Mouse (Mus musculus) myocyte (in vitro differentiated cells): ENCODE results near the gene Mb21d2. TPM values are rescaled to one million over a fixed set of nuclear protein-coding genes. Genes with fewer than 3 reads are reported as not detected.
A peak's percentile ranks its signal among the peaks of the same experiment; 100 is the strongest.

Experiments
- H3K27me3 ChIP-seq: one replicate; pipeline ENCODE4 v1.6.1; 2011; ENCODE audit not compliant: control insufficient read depth, insufficient read depth, insufficient read length
- H3K36me3 ChIP-seq: one replicate; pipeline ENCODE4 v1.6.1; 2011; ENCODE audit not compliant: control insufficient read depth, insufficient read depth
- H3K4me2 ChIP-seq: one replicate; pipeline ENCODE4 v1.6.1; 2011; ENCODE audit warnings: low read depth, control low read depth
- H3K4me3 ChIP-seq: one replicate; pipeline ENCODE4 v1.5.1; 2011; ENCODE audit warnings: mild to moderate bottlenecking, control low read depth, moderate library complexity
- H3K79me2 ChIP-seq: one replicate; pipeline ENCODE4 v1.6.1; 2011; ENCODE audit not compliant: control insufficient read depth, insufficient read depth
- H3ac ChIP-seq: one replicate; pipeline ENCODE4 v1.6.1; 2011; ENCODE audit not compliant: control insufficient read depth, insufficient read length
- CEBPB ChIP-seq: IDR thresholded peaks from 2 replicates; pipeline ENCODE4 v1.6.1; 2011; ENCODE audit warnings: mild to moderate bottlenecking, moderate library complexity; ENCODE audit not compliant: poor library complexity, insufficient read depth, severe bottlenecking
- E2F4 ChIP-seq: IDR thresholded peaks from one replicate; pipeline ENCODE4 v1.6.1; 2011; ENCODE audit warnings: mild to moderate bottlenecking, control low read depth, moderate library complexity; ENCODE audit not compliant: insufficient read depth
- MAX ChIP-seq: IDR thresholded peaks from one replicate; pipeline ENCODE4 v1.6.1; 2011; ENCODE audit warnings: low read depth, mild to moderate bottlenecking, control low read depth
- MYOD1 ChIP-seq, 3 experiments: IDR thresholded peaks; one replicate each; pipeline ENCODE4 v1.6.1; 2011; ENCODE audit warnings: control low read depth in 2 of 3, low read depth in 2 of 3, mild to moderate bottlenecking in 2 of 3, moderate library complexity in 1 of 3; ENCODE audit not compliant: insufficient read length in 2 of 3, control insufficient read depth in 1 of 3
- MYOG ChIP-seq, 3 experiments: IDR thresholded peaks; one replicate each; pipeline ENCODE4 v1.6.1; 2011; ENCODE audit warnings: control low read depth in 2 of 3, low read depth in 2 of 3, mild to moderate bottlenecking in 2 of 3; ENCODE audit not compliant: insufficient read length in 2 of 3, control insufficient read depth in 1 of 3, insufficient read depth in 1 of 3
- POLR2A ChIP-seq: IDR thresholded peaks from one replicate; pipeline ENCODE4 v1.6.1; 2011; ENCODE audit warnings: low read depth, mild to moderate bottlenecking, control low read depth, moderate library complexity; ENCODE audit not compliant: insufficient read length
- POLR2AphosphoS2 ChIP-seq: IDR thresholded peaks from one replicate; pipeline ENCODE4 v1.6.1; 2011; ENCODE audit warnings: low read depth, control low read depth; ENCODE audit not compliant: insufficient read length
- REST ChIP-seq: IDR thresholded peaks from one replicate; pipeline ENCODE4 v1.6.1; 2011; ENCODE audit warnings: mild to moderate bottlenecking, control low read depth, moderate library complexity; ENCODE audit not compliant: insufficient read depth, insufficient read length
- SRF ChIP-seq: IDR thresholded peaks from one replicate; pipeline ENCODE4 v1.6.1; 2011; ENCODE audit warnings: low read depth; ENCODE audit not compliant: control insufficient read depth, insufficient read length
- TCF12 ChIP-seq: IDR thresholded peaks from one replicate; pipeline ENCODE4 v1.6.1; 2011; ENCODE audit warnings: mild to moderate bottlenecking, control low read depth; ENCODE audit not compliant: poor library complexity, insufficient read depth, severe bottlenecking
- TCF3 ChIP-seq: IDR thresholded peaks from one replicate; pipeline ENCODE4 v1.6.1; 2011; ENCODE audit warnings: low read depth, control low read depth; ENCODE audit not compliant: insufficient read length
- USF1 ChIP-seq: IDR thresholded peaks from one replicate; pipeline ENCODE4 v1.6.1; 2011; ENCODE audit warnings: low read depth, mild to moderate bottlenecking, control low read depth, moderate library complexity
- polyA plus RNA-seq: library from polyadenylated mRNA; unstranded; fragments of >200 nt; fragmentation: generic; extraction: Trizol; gene quantifications from one replicate; pipeline ENCODE4 v1.2.1, GENCODE M21; 2012; ENCODE audit warnings: missing spikeins

Mb21d2 gene
- polyA plus RNA-seq, 1 experiment: 6.0 TPM

DNA sequence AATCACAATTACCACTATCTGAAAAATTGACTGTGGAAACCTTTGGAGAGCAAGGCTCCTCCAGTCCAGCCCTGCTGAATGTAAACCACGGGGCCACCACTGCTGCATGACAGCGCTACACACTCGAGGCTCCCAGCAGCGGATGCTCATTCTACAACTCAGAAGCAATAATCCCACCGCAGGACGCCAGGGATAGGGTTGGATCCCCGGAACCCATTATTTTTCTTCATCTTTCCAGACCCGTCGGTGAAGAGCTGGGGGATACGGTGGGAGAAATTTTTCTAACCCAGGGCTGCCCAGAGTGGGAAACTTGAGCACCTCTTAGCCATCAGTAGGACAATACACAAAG lies 1.0 kb downstream of the Mb21d2 start:
- Histone ChIP-seq H3ac (peak overlapping the region; percentile 34), H3K27me3 (no peaks in the 10 kb centered on the region), H3K79me2 (peaks cover 12% of the 10 kb centered on the region), H3K4me2 (peak overlapping the region; percentile 71), H3K4me3 (peak overlapping the region; percentile 67), H3K36me3 (no peaks in the 10 kb centered on the region)
- TF ChIP-seq CEBPB (no peak), MYOG (IDR thresholded peaks at IDR 0.05; ENCODE audit: control insufficient read depth in 1 of 3, insufficient read depth in 1 of 3, insufficient read length in 2 of 3, low read depth in 2 of 3) (no peak), REST (no peak), E2F4 (no peak), SRF (no peak), POLR2A (no peak), MYOD1 (IDR thresholded peaks at IDR 0.05; ENCODE audit: control insufficient read depth in 1 of 3, insufficient read length in 2 of 3, low read depth in 2 of 3) (no peak), POLR2AphosphoS2 (no peak), TCF3 (no peak), USF1 (no peak), TCF12 (no peak), MAX (no peak)

DNA sequence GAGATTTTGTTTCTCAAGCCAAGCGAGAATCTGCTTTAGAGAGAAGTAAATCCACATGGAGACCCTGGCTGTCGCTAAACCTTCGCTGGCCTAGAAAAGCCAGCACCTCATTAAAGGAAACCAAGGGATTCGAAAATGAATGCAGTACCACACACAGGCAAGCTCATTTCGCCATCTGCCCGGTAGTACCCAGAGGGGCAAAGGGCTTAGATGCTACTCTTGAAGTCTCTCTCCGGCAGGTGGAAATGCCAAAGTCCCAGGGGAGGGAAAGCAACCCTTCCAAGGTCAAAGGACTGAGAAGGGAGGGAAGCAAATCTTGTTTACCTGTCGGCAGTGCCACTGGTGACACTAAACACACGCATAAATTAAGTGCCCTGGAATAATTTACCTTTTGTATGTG lies 2.1 kb downstream of the Mb21d2 start:
- Histone ChIP-seq H3K4me2 (no peak overlapping the region), H3K27me3 (no peaks in the 10 kb centered on the region), H3K36me3 (no peaks in the 10 kb centered on the region), H3K4me3 (no peak overlapping the region), H3ac (no peak overlapping the region), H3K79me2 (peaks cover 12% of the 10 kb centered on the region)
- TF ChIP-seq SRF (no peak), E2F4 (no peak), MYOD1 (IDR thresholded peaks at IDR 0.05; ENCODE audit: control insufficient read depth in 1 of 3, insufficient read length in 2 of 3, low read depth in 2 of 3) (no peak), TCF3 (no peak), MYOG (IDR thresholded peaks at IDR 0.05; ENCODE audit: control insufficient read depth in 1 of 3, insufficient read depth in 1 of 3, insufficient read length in 2 of 3, low read depth in 2 of 3) (no peak), MAX (no peak), TCF12 (no peak), REST (no peak), USF1 (no peak), POLR2AphosphoS2 (no peak), CEBPB (no peak), POLR2A (no peak)

DNA sequence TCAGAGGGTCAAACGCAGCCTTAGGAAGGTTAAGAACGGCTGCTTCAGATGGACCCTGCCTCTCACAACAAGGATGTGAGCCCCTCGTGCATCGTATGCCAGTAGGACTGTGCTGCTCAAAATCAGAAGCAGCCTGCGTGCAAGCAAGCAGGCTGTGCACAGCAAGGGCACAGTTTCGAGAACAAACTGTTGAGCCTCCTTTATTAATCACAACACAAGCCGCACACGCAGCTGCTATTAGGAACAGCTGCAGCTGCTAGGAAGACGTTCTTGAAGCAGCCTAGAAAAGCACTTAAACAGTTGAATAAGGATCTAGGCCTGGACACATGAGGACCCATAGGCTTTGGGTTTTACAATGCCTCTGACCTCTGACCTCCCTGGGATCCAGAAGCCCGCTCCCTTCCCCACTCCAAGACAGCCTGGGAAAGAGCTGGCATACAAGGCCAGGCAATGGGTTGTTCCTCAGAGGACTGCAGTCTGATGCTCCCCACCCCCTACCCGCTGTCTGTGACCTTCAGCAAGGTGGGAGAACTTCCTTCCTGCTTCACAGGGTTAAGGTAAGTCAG lies 10.1 kb downstream of the Mb21d2 start:
- Histone ChIP-seq H3ac (no peak overlapping the region), H3K4me2 (no peak overlapping the region), H3K79me2 (no peaks in the 10 kb centered on the region), H3K36me3 (no peaks in the 10 kb centered on the region), H3K4me3 (no peak overlapping the region), H3K27me3 (no peaks in the 10 kb centered on the region)
- TF ChIP-seq MYOG (IDR thresholded peaks at IDR 0.05; ENCODE audit: control insufficient read depth in 1 of 3, insufficient read depth in 1 of 3, insufficient read length in 2 of 3, low read depth in 2 of 3): peak; percentile 31 to 78 (median 76)
- TF ChIP-seq REST: no peak
- no peak for TF ChIP-seq POLR2AphosphoS2
- peak; percentile 11 to 86 (median 81) for TF ChIP-seq MYOD1 (IDR thresholded peaks at IDR 0.05; ENCODE audit: control insufficient read depth in 1 of 3, insufficient read length in 2 of 3, low read depth in 2 of 3)
- no peak for TF ChIP-seq USF1
- peak; percentile 42 for TF ChIP-seq TCF3
- TF ChIP-seq MAX: no peak
- peak; percentile 79 for TF ChIP-seq TCF12

DNA sequence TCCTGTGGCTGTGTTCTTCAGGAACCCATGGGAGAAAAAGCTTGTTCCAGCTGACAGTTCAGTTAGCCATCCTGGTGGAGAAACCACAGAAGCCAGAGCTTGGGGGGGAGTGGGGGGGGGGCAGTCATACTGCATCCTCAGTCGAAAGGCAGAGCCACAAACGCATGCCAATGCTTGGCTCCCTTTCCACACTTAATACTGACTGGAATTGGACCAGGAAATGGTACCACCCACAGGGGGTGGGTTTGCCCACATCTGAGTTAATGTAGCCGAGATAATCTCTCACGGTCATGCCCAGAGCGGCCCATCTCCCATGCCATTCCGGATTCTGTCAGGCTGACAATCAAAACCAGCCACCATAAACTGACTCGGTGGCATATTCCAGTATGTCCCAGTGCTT lies 14.1 kb downstream of the Mb21d2 start:
- no peak overlapping the region for H3K4me3 ChIP-seq
- no peak overlapping the region for H3ac ChIP-seq
- no peak overlapping the region for H3K4me2 ChIP-seq
- no peaks in the 10 kb centered on the region for H3K36me3 ChIP-seq
- H3K27me3 ChIP-seq: no peaks in the 10 kb centered on the region
- TF ChIP-seq MYOD1 (IDR thresholded peaks at IDR 0.05; ENCODE audit: control insufficient read depth in 1 of 3, insufficient read length in 2 of 3, low read depth in 2 of 3) (no peak), REST (no peak), TCF3 (no peak), SRF (no peak), MYOG (IDR thresholded peaks at IDR 0.05; ENCODE audit: control insufficient read depth in 1 of 3, insufficient read depth in 1 of 3, insufficient read length in 2 of 3, low read depth in 2 of 3) (no peak), E2F4 (no peak), CEBPB (no peak), POLR2AphosphoS2 (no peak), TCF12 (no peak), USF1 (no peak), MAX (no peak), POLR2A (no peak)
- H3K79me2 ChIP-seq: no peaks in the 10 kb centered on the region

DNA sequence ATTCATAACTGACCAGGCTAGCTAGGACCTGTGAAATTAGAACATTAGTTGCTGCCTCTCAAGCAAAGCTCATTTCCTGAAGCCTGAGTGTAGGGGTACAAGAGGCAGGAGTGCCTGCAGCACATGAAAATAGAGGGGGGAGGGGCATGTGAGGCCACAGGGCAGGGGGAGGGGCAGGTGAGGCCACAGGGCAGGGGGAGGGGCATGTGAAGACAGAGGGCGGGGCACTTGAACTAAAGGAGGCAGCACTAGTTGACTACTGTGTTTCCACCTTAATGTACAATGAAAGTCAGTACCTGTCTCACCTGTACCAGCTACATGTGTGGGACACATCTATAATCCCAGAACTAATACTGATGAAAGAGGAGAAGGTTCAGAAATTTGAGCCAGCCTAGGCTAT lies 14.8 kb downstream of the Mb21d2 start:
- Histone ChIP-seq H3K36me3 (no peaks in the 10 kb centered on the region), H3K4me2 (no peak overlapping the region), H3K4me3 (no peak overlapping the region), H3K79me2 (no peaks in the 10 kb centered on the region), H3K27me3 (no peaks in the 10 kb centered on the region), H3ac (no peak overlapping the region)
- TF ChIP-seq TCF3 (no peak), USF1 (no peak), E2F4 (no peak), REST (no peak)
